Mouse (Mus musculus) lung, adult 2 months (tissue): ENCODE results near the gene Gm20388.

Experiments
- CTCF ChIP-seq: fragments of 200-500 bp; IDR thresholded peaks from 2 replicates; pipeline ENCODE4 v1.5.1; 2011; ENCODE audit warnings: mild to moderate bottlenecking, low read length, control low read depth; ENCODE audit not compliant: insufficient read depth
- POLR2A ChIP-seq: fragments of 200-500 bp; IDR thresholded peaks from 2 replicates; pipeline ENCODE4 v1.6.1; 2011; ENCODE audit warnings: low read depth, mild to moderate bottlenecking, control low read depth, low read length, borderline replicate concordance; ENCODE audit errors: extremely low read depth

- TF ChIP-seq CTCF (no peak), POLR2A (no peak)
Observed at GRCm38 (mm10) chr8:123352118-123352517, 3441.5 kb downstream of the Gm20388 start.
